Mouse (Mus musculus): Measurements from ENCODE around the gene Olfr1337. TPM values are rescaled to one million over a fixed set of nuclear protein-coding genes. Genes with fewer than 3 reads are reported as not detected.
"Not testable (repeated sequence)": the region's sequence is repeated elsewhere in the genome, so short reads cannot be mapped to it uniquely, and the experiment has no call there.

Gene Olfr1337
- polyA plus RNA-seq (2015; fragmentation: Nextera tagmentation; extraction: Ambion mirVana) = not detected in 2 replicates

DNA sequence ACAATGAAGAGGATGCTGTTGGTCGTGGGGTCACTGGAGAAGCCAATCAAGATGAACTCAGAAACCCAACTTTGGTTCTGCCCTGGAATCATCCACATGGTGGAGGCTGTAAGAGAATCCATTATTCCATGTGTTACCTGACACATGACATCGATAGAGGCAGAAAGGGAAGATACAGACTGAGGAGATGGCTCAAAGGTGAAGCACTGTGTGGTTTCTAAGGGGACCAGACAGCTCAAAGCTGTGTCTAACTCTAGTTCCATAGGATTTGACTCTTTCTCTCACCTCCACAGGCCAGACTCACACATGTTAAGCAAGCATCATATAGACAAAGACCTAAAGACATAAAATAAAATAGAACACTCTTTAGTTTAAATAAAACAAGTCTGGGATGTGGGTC, at the start of gene Olfr1337:
Gene Olfr1337, minus strand, starts transcription at position 101 of the 400 bp plus-strand sequence.
- no peak for ATAC-seq (ENCODE audit: extremely low read depth, insufficient number of reproducible peaks, low FRiP score, low TSS enrichment)

DNA sequence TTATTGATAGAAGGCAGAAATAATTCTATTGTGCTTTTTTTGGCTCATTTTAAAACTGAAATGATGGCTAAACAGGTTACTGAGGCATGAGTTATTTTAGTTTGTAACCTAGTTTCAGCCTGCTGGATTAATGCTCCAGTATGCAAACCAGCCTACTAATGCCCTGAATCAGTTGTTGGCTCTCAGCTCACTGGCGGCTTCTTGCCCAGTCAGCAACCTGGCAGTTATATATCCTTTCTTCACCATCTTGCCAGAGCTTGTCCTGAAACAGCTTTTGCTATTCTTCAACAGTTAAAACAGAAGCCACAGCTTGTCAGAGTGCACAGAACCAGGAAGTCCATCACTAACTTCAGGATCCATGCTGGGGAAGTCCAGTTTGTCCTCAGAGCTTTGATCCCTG, 36.5 kb upstream of the Olfr1337 start:
- Histone ChIP-seq H3K4me1 (no peaks in the 10 kb centered on the region), H3K9ac (no peak overlapping the region), H3K4me2 (no peak overlapping the region), H3K36me3 (no peaks in the 10 kb centered on the region), H3K27me3 (replicated peaks) (no peaks in the 10 kb centered on the region; the same call in 1 of the 2 replicates), H3K27ac (replicated peaks) (no peak overlapping the region), H3K9me3 (no peaks in the 10 kb centered on the region), H3K4me3 (no peak overlapping the region)
- ATAC-seq (ENCODE audit: extremely low read depth, insufficient number of reproducible peaks, low FRiP score, low TSS enrichment) = no peak
- 64% methylated on average over 1 of the region's 1 CpGs for whole genome bisulfite sequencing

More for the DNA sequence above, at the start of gene Olfr1337:
- 66% methylated on average over 2 of the region's 2 CpGs for WGBS
- Histone ChIP-seq H3K27me3 (replicated peaks) (no peaks in the 10 kb centered on the region), H3K4me3 (no peak within 1 kb of the TSS), H3K36me3 (no peaks in the 10 kb centered on the region), H3K4me2 (no peak within 1 kb of the TSS), H3K9ac (no peak within 1 kb of the TSS), H3K9me3 (no peaks in the 10 kb centered on the region), H3K4me1 (0 out of 2 replicates have a peak, but pooled peaks cover 4% of the 10 kb centered on the region), H3K27ac (replicated peaks) (no peak within 1 kb of the TSS)

DNA sequence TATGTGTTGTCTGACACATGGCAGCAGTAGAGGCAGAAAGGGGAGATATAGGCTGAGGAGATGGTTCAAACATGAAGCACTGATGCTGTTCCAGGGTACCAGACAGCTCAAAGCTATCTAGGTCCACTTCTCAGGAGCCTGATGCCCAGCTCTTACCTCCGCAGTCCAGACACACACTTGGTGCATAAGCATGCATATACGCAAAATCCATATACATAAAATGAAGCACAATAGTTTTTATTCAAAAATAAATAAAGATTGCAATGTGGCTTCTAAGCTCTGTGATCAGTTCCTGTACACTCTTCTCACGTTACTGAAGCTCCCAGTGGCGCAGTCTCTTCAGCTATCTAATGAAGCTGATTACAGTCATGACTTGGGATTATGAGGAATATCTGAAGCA, 27.5 kb upstream of the Olfr1337 start, which contains the start of gene Olfr1335:
Gene Olfr1335, minus strand, starts transcription at position 101 of the 400 bp plus-strand sequence.
- ATAC-seq (ENCODE audit: extremely low read depth, insufficient number of reproducible peaks, low FRiP score, low TSS enrichment) = no peak
- 71% methylated on average over 4 of the region's 4 CpGs for WGBS

DNA sequence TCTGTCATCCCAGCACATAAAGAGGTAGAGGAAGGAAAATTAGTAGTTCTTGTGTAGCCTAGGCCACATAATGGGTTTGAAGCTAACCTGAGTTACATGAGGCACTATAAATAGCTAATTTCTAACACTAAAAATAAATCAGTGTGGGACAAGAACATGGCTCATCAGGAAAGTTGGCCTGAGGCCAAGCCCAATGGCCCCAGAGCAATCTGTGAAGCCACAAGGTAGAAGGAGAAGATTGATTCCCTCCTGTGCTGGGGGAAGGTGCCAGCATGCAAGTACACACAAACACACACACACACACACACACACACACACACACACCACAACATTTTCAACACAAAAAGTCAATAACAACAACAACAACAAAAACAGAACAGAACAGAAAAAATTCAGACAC, 10.4 kb upstream of the Olfr1337 start:
- ATAC-seq (ENCODE audit: extremely low read depth, insufficient number of reproducible peaks, low FRiP score, low TSS enrichment); H3K4me1 ChIP-seq; H3K27me3 ChIP-seq (replicated peaks); H3K4me3 ChIP-seq; H3K4me2 ChIP-seq; H3K36me3 ChIP-seq; H3K9ac ChIP-seq; H3K9me3 ChIP-seq: not testable (repeated sequence)
- 0 out of 2 replicates have a peak overlapping the region, but pooled peaks have one; percentile 45 for H3K27ac ChIP-seq (replicated peaks)

More for the DNA sequence above, 27.5 kb upstream of the Olfr1337 start, which contains the start of gene Olfr1335:
- H3K4me3 ChIP-seq = no peak within 1 kb of the TSS
- no peaks in the 10 kb centered on the region for H3K36me3 ChIP-seq
- H3K27ac ChIP-seq (replicated peaks) = no peak within 1 kb of the TSS
- H3K4me2 ChIP-seq = no peak within 1 kb of the TSS
- no peaks in the 10 kb centered on the region for H3K4me1 ChIP-seq
- no peaks in the 10 kb centered on the region for H3K9me3 ChIP-seq
- H3K9ac ChIP-seq = no peak within 1 kb of the TSS
- no peaks in the 10 kb centered on the region for H3K27me3 ChIP-seq (replicated peaks)

DNA sequence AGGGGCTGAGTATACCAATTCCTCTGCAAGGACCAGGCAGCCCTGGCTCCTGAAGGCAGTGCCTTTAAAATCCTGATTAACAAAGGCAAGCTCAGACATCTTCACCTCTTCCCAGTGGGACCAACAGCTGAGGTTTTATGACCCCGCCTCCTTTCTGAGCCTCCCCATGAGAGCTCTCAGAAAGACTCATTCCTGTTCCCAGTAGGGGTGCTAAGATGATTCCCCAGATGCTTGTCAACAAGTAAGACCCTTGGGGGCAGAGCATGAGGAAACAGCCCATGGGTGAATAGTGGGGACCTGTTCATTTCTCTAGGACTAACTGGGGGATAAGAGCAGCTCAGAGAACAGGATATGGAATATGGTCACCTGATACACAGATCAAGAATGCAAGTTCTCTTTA, 23.7 kb downstream of the Olfr1337 start, which contains the start of gene Olfr1338:
Gene Olfr1338, minus strand, starts transcription at position 101 of the 400 bp plus-strand sequence.
- Histone ChIP-seq H3K4me1 (no peaks in the 10 kb centered on the region), H3K9me3 (no peaks in the 10 kb centered on the region), H3K27me3 (replicated peaks) (no peaks in the 10 kb centered on the region), H3K36me3 (no peaks in the 10 kb centered on the region), H3K4me2 (no peak within 1 kb of the TSS), H3K4me3 (no peak within 1 kb of the TSS), H3K27ac (replicated peaks) (no peak within 1 kb of the TSS), H3K9ac (no peak within 1 kb of the TSS)
- WGBS = 65% methylated on average over 1 of the region's 1 CpGs
- ATAC-seq (ENCODE audit: extremely low read depth, insufficient number of reproducible peaks, low FRiP score, low TSS enrichment) = no peak

DNA sequence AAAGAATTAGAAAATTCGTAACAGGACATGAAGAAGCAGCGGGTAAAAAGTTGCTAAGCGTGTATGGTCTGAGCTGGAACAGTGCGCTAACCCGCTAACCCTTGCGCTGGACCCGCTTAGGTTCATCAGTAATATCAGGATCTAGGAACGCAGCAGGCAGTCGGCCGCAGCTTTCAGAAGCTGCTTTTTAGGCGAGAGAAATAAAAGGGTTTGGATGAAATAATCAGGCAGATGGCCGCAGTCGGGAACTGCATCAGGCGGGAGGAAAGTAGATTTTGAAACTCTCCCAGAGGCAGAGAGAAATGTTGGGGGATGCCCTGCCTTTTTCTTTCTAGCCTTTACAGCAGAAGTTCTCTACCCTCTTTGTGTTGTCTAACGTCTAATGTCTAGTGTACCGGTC, 40.5 kb downstream of the Olfr1337 start:
- Histone ChIP-seq H3K4me3 (no peak overlapping the region), H3K4me2 (peak overlapping the region; percentile 27), H3K9ac (no peak overlapping the region), H3K27me3 (replicated peaks) (peaks cover 48% of the 10 kb centered on the region), H3K9me3 (peaks cover 12% of the 10 kb centered on the region), H3K27ac (replicated peaks) (no peak overlapping the region), H3K36me3 (no peaks in the 10 kb centered on the region), H3K4me1 (0 out of 2 replicates have a peak, but pooled peaks cover 4% of the 10 kb centered on the region)
- WGBS = 8% methylated on average over 16 of the region's 16 CpGs
- no peak for ATAC-seq (ENCODE audit: extremely low read depth, insufficient number of reproducible peaks, low FRiP score, low TSS enrichment)

DNA sequence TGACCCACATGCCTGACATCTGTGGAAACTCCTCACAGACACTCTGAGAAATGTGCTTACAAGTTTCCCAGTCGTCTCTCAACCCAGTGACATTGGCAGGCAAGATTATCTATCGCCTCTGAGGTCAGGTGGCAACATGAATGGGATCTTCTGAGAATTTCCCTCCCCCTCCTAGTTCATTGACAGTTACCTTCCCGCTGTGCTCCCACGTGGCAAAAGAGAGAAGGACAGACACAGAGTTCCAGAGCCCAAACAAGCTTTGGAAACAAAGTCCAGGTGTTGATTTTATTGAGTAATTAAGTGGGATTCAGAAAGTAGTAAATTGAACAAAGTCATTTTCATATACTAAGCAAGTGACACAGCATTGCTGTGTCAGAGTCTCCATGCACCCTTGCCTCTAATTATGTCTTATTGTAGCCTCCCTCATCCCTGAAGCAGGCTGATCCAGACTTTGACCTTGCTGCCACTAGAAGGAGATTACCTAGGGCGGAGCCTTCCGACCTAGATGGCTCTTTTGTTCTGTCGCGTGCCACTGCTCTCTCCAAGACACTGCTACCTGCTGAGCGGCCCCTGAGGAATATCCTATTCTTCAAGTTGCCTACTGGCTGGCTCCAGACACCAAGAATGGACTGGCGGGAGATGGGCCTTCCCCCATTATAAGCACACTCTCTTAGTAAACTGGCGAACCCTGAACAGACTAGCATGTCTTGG, 41.2 kb downstream of the Olfr1337 start:
- Histone ChIP-seq H3K9ac (no peak overlapping the region), H3K9me3 (peaks cover 4% of the 10 kb centered on the region), H3K27ac (replicated peaks) (no peak overlapping the region), H3K27me3 (replicated peaks) (peaks cover 48% of the 10 kb centered on the region), H3K4me3 (no peak overlapping the region), H3K36me3 (no peaks in the 10 kb centered on the region), H3K4me1 (0 out of 2 replicates have a peak, but pooled peaks cover 4% of the 10 kb centered on the region), H3K4me2 (peak overlapping the region; percentile 27)
- no peak for ATAC-seq (ENCODE audit: extremely low read depth, insufficient number of reproducible peaks, low FRiP score, low TSS enrichment)
- 10% methylated on average over 11 of the region's 11 CpGs for WGBS

DNA sequence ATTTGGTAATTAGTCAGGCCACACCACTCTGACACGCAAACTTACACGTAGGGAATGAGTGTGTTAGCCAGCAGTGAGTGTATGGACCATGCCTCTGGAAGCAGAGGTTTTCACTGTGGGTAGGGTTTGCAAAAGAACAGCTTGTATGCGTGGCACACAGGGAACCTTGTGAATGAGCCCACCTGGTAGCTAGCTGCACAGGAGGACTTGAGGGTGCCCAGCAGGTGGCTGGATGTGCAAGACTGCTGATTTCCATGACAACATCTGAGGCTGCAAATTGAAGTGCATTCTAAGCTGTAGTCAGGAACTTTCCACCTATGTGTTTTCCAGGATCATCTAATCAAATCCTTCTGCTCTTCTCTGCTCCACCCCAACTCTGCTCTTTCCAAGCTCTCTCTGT, 42.8 kb downstream of the Olfr1337 start:
- no peak overlapping the region for H3K4me2 ChIP-seq
- no peak for ATAC-seq (ENCODE audit: extremely low read depth, insufficient number of reproducible peaks, low FRiP score, low TSS enrichment)
- 0 out of 2 replicates have a peak, but pooled peaks cover 4% of the 10 kb centered on the region for H3K4me1 ChIP-seq
- no peaks in the 10 kb centered on the region for H3K36me3 ChIP-seq
- 59% methylated on average over 3 of the region's 3 CpGs for WGBS
- H3K27me3 ChIP-seq (replicated peaks) = peaks cover 48% of the 10 kb centered on the region
- no peak overlapping the region for H3K9ac ChIP-seq
- H3K27ac ChIP-seq (replicated peaks) = no peak overlapping the region
- H3K9me3 ChIP-seq = no peaks in the 10 kb centered on the region
- H3K4me3 ChIP-seq = no peak overlapping the region

DNA sequence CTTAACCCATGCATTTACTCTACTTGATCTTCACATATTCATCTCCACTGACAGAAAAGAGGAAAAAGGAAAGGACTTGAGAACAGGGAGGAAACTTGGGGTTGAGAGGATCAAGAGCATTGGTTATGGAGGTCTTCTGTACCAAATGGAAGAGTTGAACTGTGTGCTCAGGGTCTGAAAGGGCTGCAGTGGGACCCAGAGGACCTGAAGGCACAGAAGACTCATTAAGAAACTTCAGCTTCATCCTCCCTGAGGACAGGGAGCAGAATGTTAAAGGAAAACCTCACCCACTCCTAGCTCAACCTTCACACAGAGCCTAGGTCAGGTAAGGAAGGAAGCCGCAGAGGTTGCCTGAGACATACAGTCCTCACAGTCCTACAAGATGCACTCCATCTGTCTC, 50.5 kb downstream of the Olfr1337 start, which contains the start of gene Olfr1339:
Gene Olfr1339, plus strand, starts transcription at position 301 of the 400 bp plus-strand sequence.
- H3K36me3 ChIP-seq = no peaks in the 10 kb centered on the region
- no peak within 1 kb of the TSS for H3K9ac ChIP-seq
- ATAC-seq (ENCODE audit: extremely low read depth, insufficient number of reproducible peaks, low FRiP score, low TSS enrichment) = no peak
- no peak within 1 kb of the TSS for H3K4me3 ChIP-seq
- 83% methylated on average over 1 of the region's 1 CpGs for WGBS
- H3K27ac ChIP-seq (replicated peaks) = no peak within 1 kb of the TSS
- H3K9me3 ChIP-seq = no peaks in the 10 kb centered on the region
- no peaks in the 10 kb centered on the region for H3K4me1 ChIP-seq
- no peaks in the 10 kb centered on the region for H3K27me3 ChIP-seq (replicated peaks)
- no peak within 1 kb of the TSS for H3K4me2 ChIP-seq

Other genes starting within 250 kb of the Olfr1337 start
- 0.24 and 0.43 TPM in 2 replicates for gene Tmem125, start 238.5 kb downstream of the Olfr1337 start, polyA plus RNA-seq (2015; fragmentation: Nextera tagmentation; extraction: Ambion mirVana)
- gene Cfap57, start 161.8 kb downstream of the Olfr1337 start, polyA plus RNA-seq (2015; fragmentation: Nextera tagmentation; extraction: Ambion mirVana) = 0.31 and 0.53 TPM in 2 replicates
- 76.0 and 78.9 TPM in 2 replicates for gene Ebna1bp2, start 161.8 kb downstream of the Olfr1337 start, polyA plus RNA-seq (2015; fragmentation: Nextera tagmentation; extraction: Ambion mirVana)
- not detected in 2 replicates for gene Olfr62, start 123.6 kb downstream of the Olfr1337 start, polyA plus RNA-seq (2015; fragmentation: Nextera tagmentation; extraction: Ambion mirVana)
- gene Olfr1342, start 89.8 kb downstream of the Olfr1337 start, polyA plus RNA-seq (2015; fragmentation: Nextera tagmentation; extraction: Ambion mirVana) = 0.19 TPM in 1 of 2 replicates, not detected in the other
- not detected in 2 replicates for gene Olfr1341, start 79.1 kb downstream of the Olfr1337 start, polyA plus RNA-seq (2015; fragmentation: Nextera tagmentation; extraction: Ambion mirVana)
- gene Olfr1340, start 62.4 kb downstream of the Olfr1337 start, polyA plus RNA-seq (2015; fragmentation: Nextera tagmentation; extraction: Ambion mirVana) = not detected in 2 replicates
- not detected in 2 replicates for gene Olfr1339, start 50.4 kb downstream of the Olfr1337 start, polyA plus RNA-seq (2015; fragmentation: Nextera tagmentation; extraction: Ambion mirVana)
- not detected in 2 replicates for gene Olfr1338, start 23.8 kb downstream of the Olfr1337 start, polyA plus RNA-seq (2015; fragmentation: Nextera tagmentation; extraction: Ambion mirVana)
- not detected in 2 replicates for gene Olfr1335, start 27.4 kb upstream of the Olfr1337 start, polyA plus RNA-seq (2015; fragmentation: Nextera tagmentation; extraction: Ambion mirVana)
- gene Olfr1333, start 53.7 kb upstream of the Olfr1337 start, polyA plus RNA-seq (2015; fragmentation: Nextera tagmentation; extraction: Ambion mirVana) = not detected in 2 replicates
- gene Olfr1331, start 82.1 kb upstream of the Olfr1337 start, polyA plus RNA-seq (2015; fragmentation: Nextera tagmentation; extraction: Ambion mirVana) = not detected in 2 replicates
- gene Olfr1330, start 106.0 kb upstream of the Olfr1337 start, polyA plus RNA-seq (2015; fragmentation: Nextera tagmentation; extraction: Ambion mirVana) = 0.09 and 0.11 TPM in 2 replicates
- not detected in 2 replicates for gene Olfr1329, start 134.9 kb upstream of the Olfr1337 start, polyA plus RNA-seq (2015; fragmentation: Nextera tagmentation; extraction: Ambion mirVana)
- gene Olfr1328, start 156.0 kb upstream of the Olfr1337 start, polyA plus RNA-seq (2015; fragmentation: Nextera tagmentation; extraction: Ambion mirVana) = not detected in 2 replicates
- gene Lao1, start 179.0 kb upstream of the Olfr1337 start, polyA plus RNA-seq (2015; fragmentation: Nextera tagmentation; extraction: Ambion mirVana) = not detected in 2 replicates